Mouse (Mus musculus) lung, postnatal 14 days (tissue): ENCODE measurements around the gene Mapk10.
A peak's percentile ranks its signal among the peaks of the same experiment; 100 is the strongest.
"Not testable (repeated sequence)": the region's sequence is repeated elsewhere in the genome, so short reads cannot be mapped to it uniquely, and the experiment has no call there.

Source experiments
- DNase-seq: peaks from one replicate; pipeline ENCODE4 v3.0.0; 2021

Gene Mapk10

GRCm38 (mm10) chr5:102946625-102947024 lies 264.5 kb downstream of the Mapk10 start:
- DNase-seq = no peak

DNA sequence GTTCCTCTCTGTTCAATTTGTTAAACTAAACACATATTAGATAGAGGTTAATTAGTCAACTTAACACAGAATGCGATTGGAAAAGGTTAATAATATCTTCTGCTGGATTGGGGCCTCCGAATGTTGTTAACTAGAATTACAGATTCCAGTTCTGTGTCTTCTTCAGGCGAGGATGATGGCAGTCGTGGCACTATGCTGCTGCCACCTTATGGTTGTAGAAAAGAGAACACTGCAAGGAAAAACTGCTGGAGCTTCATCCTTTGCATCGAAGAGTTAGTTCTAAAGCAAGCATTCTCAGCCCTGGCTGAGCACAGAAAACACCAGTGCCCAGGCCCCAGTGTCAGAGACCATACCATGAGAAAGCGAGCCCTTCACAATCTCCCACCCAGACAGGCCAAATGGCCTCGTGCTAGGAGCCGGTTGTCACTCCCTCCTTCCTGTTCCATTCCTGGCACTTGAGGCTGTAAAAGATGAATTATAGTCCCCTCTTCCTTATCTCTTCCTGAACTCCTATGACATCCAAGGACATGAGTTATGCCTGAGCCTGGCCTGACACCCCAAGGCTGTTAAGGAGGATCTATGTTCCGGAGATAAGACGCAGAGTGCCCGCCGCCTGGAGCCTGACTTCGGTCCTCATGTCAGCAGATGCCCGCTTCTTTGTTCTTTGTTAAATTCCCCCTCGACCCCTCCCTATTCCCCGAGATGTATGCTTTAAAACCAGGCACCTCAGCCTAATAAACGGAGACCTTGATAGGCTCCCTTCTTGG lies 267.1 kb downstream of the Mapk10 start:
- not testable (repeated sequence) for DNase-seq

DNA sequence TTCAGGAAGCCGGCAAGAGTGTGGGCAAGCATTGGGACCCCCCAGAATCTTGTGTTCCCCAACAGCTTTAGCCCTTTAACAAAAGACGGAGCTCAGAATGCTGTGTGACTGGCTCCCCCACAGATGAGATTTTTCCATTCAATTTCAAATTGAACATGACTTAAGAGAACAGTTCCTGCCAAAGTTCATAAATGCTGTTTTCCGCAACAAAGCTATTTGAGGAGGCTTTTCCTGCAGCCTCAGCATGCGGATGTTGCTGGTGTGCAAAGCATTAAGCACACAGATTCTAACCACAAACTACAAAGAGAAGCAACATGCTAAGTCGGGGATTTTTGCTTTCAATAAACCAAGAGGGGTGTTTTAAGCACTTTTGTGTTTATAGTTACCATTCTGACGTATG lies 281.0 kb downstream of the Mapk10 start:
- no peak for DNase-seq

DNA sequence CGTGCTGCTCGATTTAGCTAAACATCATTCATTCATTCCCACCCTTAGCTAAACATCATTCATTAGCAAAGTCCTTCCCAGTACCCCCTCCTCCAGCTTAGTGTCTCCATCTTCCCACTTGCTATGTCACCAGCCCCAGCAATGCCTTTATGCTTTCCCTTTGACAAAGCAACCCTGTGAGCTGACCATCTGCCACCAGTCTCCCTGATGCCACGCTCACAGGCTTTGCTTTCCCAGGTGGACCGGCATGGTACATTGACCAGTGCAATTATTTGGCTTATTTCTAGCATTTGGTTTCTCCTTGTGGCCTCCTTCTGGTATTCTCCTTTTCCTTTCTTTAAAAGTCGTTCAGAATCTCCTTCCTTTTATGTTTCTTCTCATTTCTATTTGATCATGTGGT lies 284.3 kb downstream of the Mapk10 start:
- no peak for DNase-seq

DNA sequence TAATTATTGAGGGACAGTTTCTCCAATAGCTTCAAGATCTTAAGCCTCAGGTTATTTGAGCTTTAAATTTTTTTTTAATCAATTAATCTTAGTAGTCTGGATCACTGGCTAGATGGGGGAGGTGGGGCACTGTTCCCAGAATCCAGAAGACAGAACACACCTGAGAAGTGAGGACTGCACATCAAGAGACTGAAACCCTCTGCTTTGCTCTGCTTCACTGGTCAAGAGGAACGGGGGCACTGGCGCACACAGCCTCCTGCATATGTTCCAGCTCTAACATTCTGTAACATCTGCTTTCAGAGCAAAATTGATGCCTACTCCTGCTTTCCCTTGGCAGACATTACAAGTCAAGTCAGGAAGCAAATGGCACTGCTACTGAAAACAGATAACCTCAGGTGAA lies 290.9 kb downstream of the Mapk10 start:
- DNase-seq = no peak

DNA sequence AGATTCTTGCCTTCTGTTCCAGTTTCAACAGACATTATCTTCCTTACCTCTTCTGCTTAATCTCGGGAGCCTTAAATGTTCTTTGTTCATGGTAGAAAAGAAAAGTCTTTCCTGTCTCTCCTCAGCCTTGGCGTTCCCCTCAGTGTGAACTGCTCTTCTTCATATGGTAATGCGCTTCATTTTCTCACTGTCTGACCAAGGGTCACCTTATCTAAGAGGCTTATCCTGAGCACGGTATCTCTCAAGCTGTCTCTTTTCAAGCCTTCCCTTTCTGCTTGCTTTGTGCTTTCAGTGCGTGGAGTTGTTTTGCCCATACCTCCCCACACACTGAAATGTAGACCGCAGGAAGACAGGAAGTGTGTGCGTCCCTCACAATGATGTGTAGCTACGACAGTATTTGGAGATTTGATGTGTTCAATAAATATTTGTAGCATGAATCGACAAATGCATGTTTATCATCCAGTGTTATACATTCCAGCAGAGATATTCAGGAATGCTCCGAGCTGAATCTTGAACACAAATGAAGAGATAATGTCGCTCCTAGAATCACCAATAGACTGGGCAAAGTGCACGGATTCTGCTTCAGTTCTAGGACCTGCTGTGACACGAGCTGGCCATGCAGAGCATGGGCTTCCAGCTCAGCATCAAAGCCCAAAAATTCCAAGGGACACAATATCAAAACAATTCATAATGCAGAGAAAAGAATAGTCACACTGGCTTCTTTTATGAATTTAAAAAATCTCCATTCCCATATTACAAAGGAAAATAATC lies 305.5 kb downstream of the Mapk10 start:
- DNase-seq = no peak

DNA sequence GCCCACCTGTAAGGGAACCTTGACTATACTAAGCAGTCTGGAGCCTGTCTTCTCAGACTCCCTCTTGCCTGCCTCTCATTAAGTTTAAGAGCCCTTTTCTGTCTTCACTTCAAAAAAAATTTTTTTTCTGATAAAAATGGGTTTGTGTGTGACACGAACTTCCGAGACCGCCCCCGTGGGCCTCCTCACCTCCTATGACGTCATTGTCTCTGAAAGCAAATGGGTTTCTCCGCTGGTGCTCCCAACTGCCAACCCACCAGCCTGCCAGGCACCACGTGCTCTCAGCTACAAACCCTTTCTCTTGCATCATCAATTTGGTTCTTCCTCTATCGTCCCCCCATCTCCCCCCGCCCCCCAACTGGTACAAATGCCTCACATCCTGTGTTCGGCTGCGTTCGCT lies 307.1 kb downstream of the Mapk10 start:
- no peak for DNase-seq

DNA sequence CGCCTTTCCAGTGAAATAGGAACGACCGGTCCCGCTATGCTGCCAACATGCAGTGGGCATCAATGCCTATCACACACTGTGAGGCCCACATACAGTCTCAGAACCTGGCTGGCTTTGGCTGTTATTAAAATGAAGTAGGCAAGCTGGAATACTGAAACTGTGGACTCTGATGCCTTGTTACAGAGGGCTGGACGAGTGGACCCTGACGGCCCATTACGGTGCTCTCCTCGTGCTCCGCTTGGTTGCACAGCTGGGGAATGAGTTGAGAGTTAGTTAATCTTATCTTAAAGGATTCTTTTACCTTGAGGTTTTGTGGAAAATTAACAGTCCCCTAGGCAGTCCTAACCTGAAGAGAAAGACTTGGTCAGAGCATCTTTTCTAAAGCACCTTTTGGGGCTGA lies 307.6 kb downstream of the Mapk10 start:
- no peak for DNase-seq

GRCm38 (mm10) chr5:102901176-102901575 lies 310.0 kb downstream of the Mapk10 start:
- no peak for DNase-seq

- DNase-seq = no peak
These were observed 311.4 kb downstream of the Mapk10 start for GRCm38 (mm10) chr5:102899680-102900215.

- no peak for DNase-seq
These were observed 312.8 kb downstream of the Mapk10 start for GRCm38 (mm10) chr5:102898301-102898700.

GRCm38 (mm10) chr5:102892226-102892625 lies 318.9 kb downstream of the Mapk10 start:
- DNase-seq = no peak

GRCm38 (mm10) chr5:102889163-102889488 lies 322.0 kb downstream of the Mapk10 start:
- no peak for DNase-seq

DNA sequence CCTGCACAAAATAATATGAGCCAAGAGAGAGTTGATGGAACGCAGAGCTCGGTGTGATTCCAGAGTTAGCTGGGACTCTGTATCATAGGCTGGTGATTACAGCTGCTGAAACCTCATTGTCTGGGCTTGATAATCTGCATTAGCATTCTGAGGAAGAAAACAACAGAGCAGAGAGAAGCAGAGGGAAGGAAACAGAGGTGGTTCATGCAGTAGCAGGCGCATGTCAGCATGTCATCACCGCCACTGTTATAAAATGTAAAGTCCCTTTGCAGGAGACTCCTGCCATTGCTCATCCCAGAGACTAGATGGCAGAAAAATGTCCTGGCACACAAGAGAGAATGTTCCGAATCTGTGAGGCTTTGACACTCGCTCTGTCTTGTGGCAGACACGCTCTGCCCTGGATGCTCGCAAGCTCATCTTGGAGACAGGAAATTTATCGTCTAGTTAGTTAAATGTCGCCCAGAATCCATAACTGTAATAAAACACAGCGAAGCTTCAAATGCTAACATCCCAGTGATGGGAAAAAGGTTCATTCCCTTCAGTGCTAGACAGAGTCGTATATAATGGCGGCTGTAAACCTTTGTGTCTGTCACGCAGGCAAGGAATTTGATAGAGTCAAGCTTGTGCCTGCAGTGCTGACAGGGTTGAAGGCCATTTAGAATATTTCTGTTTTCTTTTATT lies 322.5 kb downstream of the Mapk10 start:
- no peak for DNase-seq

DNA sequence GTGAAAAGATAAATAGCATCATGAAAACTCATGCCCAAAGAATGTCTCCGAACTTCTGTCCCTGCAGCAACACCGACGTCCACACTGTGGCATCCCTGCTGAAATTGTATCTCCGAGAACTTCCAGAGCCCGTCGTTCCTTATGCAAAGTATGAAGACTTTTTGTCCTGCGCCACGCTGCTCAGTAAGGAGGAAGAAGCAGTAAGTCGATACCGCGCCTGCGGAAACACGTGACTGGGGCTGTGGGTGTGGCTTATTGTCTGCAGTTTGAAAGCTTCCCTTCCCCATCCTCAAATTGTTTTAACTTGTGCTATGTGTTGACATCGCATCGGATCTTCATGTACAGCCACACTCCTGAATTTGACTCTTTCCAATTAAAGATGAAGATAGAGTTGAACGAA lies 335.5 kb downstream of the Mapk10 start:
- DNase-seq = no peak

DNA sequence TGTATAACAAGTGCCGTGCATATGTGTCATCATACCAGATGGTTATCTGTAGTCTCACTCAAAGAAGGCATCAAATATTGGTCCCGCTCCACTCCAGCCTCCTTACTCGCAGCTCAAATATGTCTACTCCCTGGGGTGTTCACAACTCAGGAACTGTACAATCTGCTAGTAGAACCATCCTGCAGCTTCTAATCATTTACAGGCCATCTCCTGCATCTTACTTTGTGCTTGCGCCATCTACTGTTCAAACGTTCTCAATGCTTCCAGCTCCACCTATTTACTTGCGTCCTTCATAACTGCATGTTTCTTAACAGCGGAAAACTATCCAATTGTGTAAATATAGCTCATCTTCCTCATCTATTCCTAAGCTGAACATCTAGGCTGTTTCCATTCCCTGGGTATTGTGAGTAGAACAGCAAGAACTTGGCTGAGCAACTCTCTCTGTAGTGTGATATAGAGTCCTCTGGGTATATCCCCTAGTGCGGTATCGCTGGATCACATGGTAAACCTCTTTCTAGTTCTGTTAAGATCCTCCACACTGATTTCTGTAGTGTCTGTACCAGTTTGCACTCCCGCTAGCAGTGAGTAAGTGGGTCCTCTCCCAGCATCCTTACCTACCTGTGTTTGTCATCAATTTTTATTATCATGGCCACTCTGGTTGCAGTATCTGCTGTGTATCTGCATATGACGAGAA lies 336.4 kb downstream of the Mapk10 start:
- peak; percentile 60 for DNase-seq

DNA sequence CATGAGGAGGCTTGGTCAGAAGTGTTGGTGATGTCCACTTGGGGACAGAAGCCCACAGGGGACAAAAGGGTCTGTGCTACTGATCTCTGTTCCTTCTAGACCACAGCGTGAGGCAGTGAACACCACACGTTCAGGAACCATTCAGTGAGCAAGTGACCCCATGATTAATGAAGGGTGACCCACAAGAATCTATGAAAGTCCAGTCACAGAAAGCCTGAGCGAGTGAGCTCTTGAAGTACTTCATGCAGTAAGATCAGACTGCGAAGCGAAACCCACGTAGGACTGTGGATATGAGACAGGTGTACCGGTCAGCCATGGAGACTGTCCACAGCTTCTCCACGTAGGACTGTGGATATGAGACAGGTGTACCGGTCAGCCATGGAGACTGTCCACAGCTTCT lies 338.1 kb downstream of the Mapk10 start:
- not testable (repeated sequence) for DNase-seq

GRCm38 (mm10) chr5:102868196-102868595 lies 342.9 kb downstream of the Mapk10 start:
- DNase-seq = peak; percentile 14

GRCm38 (mm10) chr5:102859749-102860148 lies 351.4 kb downstream of the Mapk10 start:
- no peak for DNase-seq

DNA sequence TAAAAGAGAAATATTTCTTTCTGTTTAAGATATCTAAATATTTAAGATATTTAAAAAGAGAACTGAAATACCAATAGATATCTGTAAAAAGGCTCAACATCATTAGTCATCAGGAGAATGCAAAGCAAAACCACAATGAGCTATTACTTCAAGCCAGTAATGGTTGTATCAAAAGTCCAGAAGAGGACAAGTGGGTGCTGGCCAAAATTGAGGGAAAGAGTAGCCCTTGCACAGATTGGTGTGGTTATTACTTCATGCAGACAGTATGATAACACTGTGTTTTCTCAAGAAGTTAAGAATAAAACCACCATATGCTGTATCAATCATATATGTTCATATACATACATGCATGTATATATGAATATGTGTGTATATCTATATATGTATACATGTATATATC lies 353.1 kb downstream of the Mapk10 start:
- DNase-seq = no peak
